Mouse (Mus musculus): ENCODE measurements around the gene Rnasel. TPM values are rescaled to one million over a fixed set of nuclear protein-coding genes. Genes with fewer than 3 reads are reported as not detected.

The Rnasel gene
- polyA plus RNA-seq, 1 experiment from 2014 or later = 14.8 TPM

DNA sequence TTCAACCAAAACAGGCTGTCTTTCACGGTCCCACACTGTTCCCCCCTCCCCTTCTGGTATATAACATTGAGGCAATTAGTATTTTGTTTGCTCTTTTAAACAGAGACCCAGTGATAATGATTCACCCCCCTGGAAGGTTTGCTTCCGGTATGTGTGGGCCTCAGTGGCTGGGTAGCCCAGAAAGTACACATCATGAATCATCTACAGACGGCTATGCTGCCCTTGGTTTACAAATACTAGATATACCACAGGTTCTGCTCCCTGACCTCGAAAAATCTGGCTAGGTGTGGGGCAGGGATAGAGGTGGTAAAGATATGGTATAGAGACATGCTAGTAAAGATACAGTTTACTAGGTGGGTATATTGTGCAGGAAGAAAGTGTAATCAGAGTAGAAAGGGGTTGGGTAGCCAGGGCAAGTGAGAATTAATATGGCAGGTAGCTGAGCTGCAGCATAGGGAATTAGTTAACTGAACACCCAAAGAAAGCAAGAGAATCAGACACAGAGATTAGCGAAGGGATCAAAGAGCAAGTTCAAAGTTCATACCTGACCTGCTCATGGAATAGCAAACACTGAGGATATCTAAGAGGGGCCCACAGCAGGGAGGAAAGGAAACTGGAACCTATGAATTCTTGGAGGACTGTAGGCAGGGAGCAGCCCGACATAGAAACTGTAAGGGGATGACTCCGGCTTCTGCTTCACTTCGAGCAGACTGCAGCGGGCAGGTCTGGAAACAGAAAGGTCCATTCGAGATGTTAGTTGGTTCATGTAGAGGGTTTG is 21.0 kb downstream of the Rnasel start:
- WGBS = 75% methylated on average over 10 of the region's 10 CpGs
- Histone ChIP-seq H3K36me3 (no peaks in the 10 kb centered on the region), H3K9ac (no peak overlapping the region), H3K4me3 (replicated peaks) (no peak overlapping the region), H3K4me2 (replicated peaks) (no peak overlapping the region), H3K9me3 (replicated peaks) (no peaks in the 10 kb centered on the region), H3K27me3 (no peaks in the 10 kb centered on the region), H3K27ac (replicated peaks) (no peak overlapping the region), H3K4me1 (no peaks in the 10 kb centered on the region)
- no peak for ATAC-seq (ENCODE audit: insufficient number of reproducible peaks, low FRiP score, low TSS enrichment, low read depth)

- WGBS = 83% methylated on average over 1 of the region's 1 CpGs
- Histone ChIP-seq H3K4me2 (replicated peaks) (no peak overlapping the region), H3K4me3 (replicated peaks) (no peak overlapping the region), H3K9ac (no peak overlapping the region), H3K9me3 (replicated peaks) (no peaks in the 10 kb centered on the region), H3K4me1 (no peaks in the 10 kb centered on the region), H3K36me3 (no peaks in the 10 kb centered on the region), H3K27ac (replicated peaks) (no peak overlapping the region), H3K27me3 (no peaks in the 10 kb centered on the region)
- ATAC-seq (ENCODE audit: insufficient number of reproducible peaks, low FRiP score, low TSS enrichment, low read depth) = no peak
Observed at GRCm38 (mm10) chr1:153770776-153771167, 21.5 kb downstream of the Rnasel start.

DNA sequence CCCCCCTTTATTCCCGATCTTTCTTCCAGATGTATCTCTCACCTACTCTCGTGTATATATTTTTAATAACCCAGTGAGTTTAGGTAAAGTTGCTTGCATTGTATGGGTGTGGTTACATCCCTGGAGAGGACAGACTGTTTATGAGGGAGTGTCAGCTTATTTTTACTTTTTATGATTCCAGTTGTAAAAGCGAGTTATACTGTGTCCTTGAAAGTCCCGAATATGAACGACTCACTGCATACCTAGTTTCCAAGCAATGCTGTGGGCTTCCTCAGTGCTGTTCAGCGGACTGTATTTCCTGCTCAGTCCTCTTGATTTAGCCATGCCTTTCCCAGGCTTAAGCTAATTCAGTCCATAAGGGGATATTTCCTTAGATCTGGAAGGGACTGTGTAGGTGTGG is 25.9 kb downstream of the Rnasel start:
- no peaks in the 10 kb centered on the region for H3K36me3 ChIP-seq
- no peak overlapping the region for H3K9ac ChIP-seq
- no peak overlapping the region for H3K4me3 ChIP-seq (replicated peaks)
- H3K27me3 ChIP-seq = no peaks in the 10 kb centered on the region
- no peaks in the 10 kb centered on the region for H3K9me3 ChIP-seq (replicated peaks)
- no peak overlapping the region for H3K27ac ChIP-seq (replicated peaks)
- no peaks in the 10 kb centered on the region for H3K4me1 ChIP-seq
- H3K4me2 ChIP-seq (replicated peaks) = no peak overlapping the region
- ATAC-seq (ENCODE audit: insufficient number of reproducible peaks, low FRiP score, low TSS enrichment, low read depth) = no peak
- WGBS = 50% methylated on average over 6 of the region's 6 CpGs

- Histone ChIP-seq H3K4me3 (replicated peaks) (no peak overlapping the region), H3K4me2 (replicated peaks) (no peak overlapping the region), H3K9ac (no peak overlapping the region), H3K9me3 (replicated peaks) (no peaks in the 10 kb centered on the region), H3K36me3 (no peaks in the 10 kb centered on the region), H3K27me3 (no peaks in the 10 kb centered on the region), H3K4me1 (no peaks in the 10 kb centered on the region), H3K27ac (replicated peaks) (no peak overlapping the region)
- ATAC-seq (ENCODE audit: insufficient number of reproducible peaks, low FRiP score, low TSS enrichment, low read depth) = no peak
- 77% methylated on average over 7 of the region's 7 CpGs for WGBS
Observed at GRCm38 (mm10) chr1:153776257-153776656, 27.0 kb downstream of the Rnasel start.

DNA sequence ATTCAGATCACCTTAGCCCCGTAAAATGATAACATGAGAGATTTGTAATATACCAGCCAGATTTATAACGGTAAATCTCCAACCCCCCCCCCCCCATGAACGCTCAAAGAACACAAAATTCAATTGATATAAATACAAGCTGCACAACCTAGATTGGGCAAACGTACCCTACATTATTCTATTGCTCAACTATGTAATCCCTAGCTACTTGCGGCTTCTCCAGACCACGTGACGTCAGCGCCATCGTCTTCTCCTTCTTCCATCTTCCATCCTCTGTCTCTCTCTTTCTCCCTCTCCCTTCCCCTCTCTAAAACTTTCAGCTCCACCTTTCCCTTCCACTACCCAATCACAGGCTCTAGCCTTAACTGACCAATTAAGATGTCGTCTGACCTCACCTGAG is 29.0 kb downstream of the Rnasel start:
- no peak for ATAC-seq (ENCODE audit: insufficient number of reproducible peaks, low FRiP score, low TSS enrichment, low read depth)
- WGBS = 86% methylated on average over 10 of the region's 10 CpGs

DNA sequence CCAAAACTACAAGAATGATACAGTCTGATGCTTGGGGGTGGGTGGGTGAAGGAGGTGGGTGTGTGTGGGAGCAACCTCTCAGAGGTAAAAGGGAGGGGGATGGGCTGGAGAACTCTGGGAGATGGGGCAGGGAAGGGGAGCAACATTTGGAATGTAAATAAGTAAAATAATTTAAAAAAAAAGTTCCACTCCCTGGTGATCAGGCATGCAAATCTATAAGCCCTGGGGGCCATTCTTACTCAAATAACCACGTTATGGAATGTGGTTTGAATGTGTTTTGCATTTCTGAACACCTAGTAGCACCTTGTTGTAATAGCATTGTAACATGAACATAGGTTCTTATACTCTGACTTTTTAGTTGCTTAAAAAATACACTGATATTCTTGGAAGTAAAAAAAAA is 34.1 kb downstream of the Rnasel start:
- no peak overlapping the region for H3K4me3 ChIP-seq (replicated peaks)
- no peak overlapping the region for H3K27ac ChIP-seq (replicated peaks)
- H3K4me1 ChIP-seq = no peaks in the 10 kb centered on the region
- H3K36me3 ChIP-seq = no peaks in the 10 kb centered on the region
- H3K27me3 ChIP-seq = no peaks in the 10 kb centered on the region
- no peaks in the 10 kb centered on the region for H3K9me3 ChIP-seq (replicated peaks)
- H3K4me2 ChIP-seq (replicated peaks) = no peak overlapping the region
- no peak overlapping the region for H3K9ac ChIP-seq
- WGBS = 16% methylated on average over 1 of the region's 1 CpGs
- no peak for ATAC-seq (ENCODE audit: insufficient number of reproducible peaks, low FRiP score, low TSS enrichment, low read depth)

More for the DNA sequence above, 29.0 kb downstream of the Rnasel start:
- H3K4me2 ChIP-seq (replicated peaks) = no peak overlapping the region
- H3K27me3 ChIP-seq = no peaks in the 10 kb centered on the region
- H3K4me3 ChIP-seq (replicated peaks) = no peak overlapping the region
- no peaks in the 10 kb centered on the region for H3K4me1 ChIP-seq
- H3K9me3 ChIP-seq (replicated peaks) = no peaks in the 10 kb centered on the region
- no peaks in the 10 kb centered on the region for H3K36me3 ChIP-seq
- no peak overlapping the region for H3K27ac ChIP-seq (replicated peaks)
- no peak overlapping the region for H3K9ac ChIP-seq

GRCm38 (mm10) chr1:153785608-153786007 is 36.4 kb downstream of the Rnasel start:
- H3K9ac ChIP-seq = no peak overlapping the region
- no peak overlapping the region for H3K27ac ChIP-seq (replicated peaks)
- H3K27me3 ChIP-seq = no peaks in the 10 kb centered on the region
- 58% methylated on average over 4 of the region's 4 CpGs for WGBS
- H3K4me2 ChIP-seq (replicated peaks) = no peak overlapping the region
- ATAC-seq (ENCODE audit: insufficient number of reproducible peaks, low FRiP score, low TSS enrichment, low read depth) = no peak
- H3K9me3 ChIP-seq (replicated peaks) = no peaks in the 10 kb centered on the region
- H3K36me3 ChIP-seq = no peaks in the 10 kb centered on the region
- no peaks in the 10 kb centered on the region for H3K4me1 ChIP-seq
- H3K4me3 ChIP-seq (replicated peaks) = no peak overlapping the region

GRCm38 (mm10) chr1:153790708-153791107 is 41.5 kb downstream of the Rnasel start:
- no peak overlapping the region for H3K27ac ChIP-seq (replicated peaks)
- H3K4me3 ChIP-seq (replicated peaks) = no peak overlapping the region
- no peak overlapping the region for H3K9ac ChIP-seq
- no peaks in the 10 kb centered on the region for H3K9me3 ChIP-seq (replicated peaks)
- ATAC-seq (ENCODE audit: insufficient number of reproducible peaks, low FRiP score, low TSS enrichment, low read depth) = no peak
- no peak overlapping the region for H3K4me2 ChIP-seq (replicated peaks)
- WGBS = 44% methylated on average over 2 of the region's 2 CpGs
- no peaks in the 10 kb centered on the region for H3K27me3 ChIP-seq
- no peaks in the 10 kb centered on the region for H3K36me3 ChIP-seq
- H3K4me1 ChIP-seq = no peaks in the 10 kb centered on the region

GRCm38 (mm10) chr1:153794241-153794640 is 45.0 kb downstream of the Rnasel start:
- no peak overlapping the region for H3K27ac ChIP-seq (replicated peaks)
- WGBS = 79% methylated on average over 3 of the region's 3 CpGs
- no peak overlapping the region for H3K4me3 ChIP-seq (replicated peaks)
- no peaks in the 10 kb centered on the region for H3K4me1 ChIP-seq
- no peaks in the 10 kb centered on the region for H3K9me3 ChIP-seq (replicated peaks)
- no peaks in the 10 kb centered on the region for H3K36me3 ChIP-seq
- no peak overlapping the region for H3K4me2 ChIP-seq (replicated peaks)
- H3K9ac ChIP-seq = no peak overlapping the region
- no peaks in the 10 kb centered on the region for H3K27me3 ChIP-seq
- no peak for ATAC-seq (ENCODE audit: insufficient number of reproducible peaks, low FRiP score, low TSS enrichment, low read depth)

GRCm38 (mm10) chr1:153802691-153803090 is 53.5 kb downstream of the Rnasel start:
- H3K27me3 ChIP-seq = no peaks in the 10 kb centered on the region
- ATAC-seq (ENCODE audit: insufficient number of reproducible peaks, low FRiP score, low TSS enrichment, low read depth) = no peak
- no peaks in the 10 kb centered on the region for H3K9me3 ChIP-seq (replicated peaks)
- H3K36me3 ChIP-seq = no peaks in the 10 kb centered on the region
- no peak overlapping the region for H3K27ac ChIP-seq (replicated peaks)
- H3K4me3 ChIP-seq (replicated peaks) = no peak overlapping the region
- 80% methylated on average over 7 of the region's 7 CpGs for WGBS
- no peaks in the 10 kb centered on the region for H3K4me1 ChIP-seq
- no peak overlapping the region for H3K9ac ChIP-seq
- H3K4me2 ChIP-seq (replicated peaks) = no peak overlapping the region

DNA sequence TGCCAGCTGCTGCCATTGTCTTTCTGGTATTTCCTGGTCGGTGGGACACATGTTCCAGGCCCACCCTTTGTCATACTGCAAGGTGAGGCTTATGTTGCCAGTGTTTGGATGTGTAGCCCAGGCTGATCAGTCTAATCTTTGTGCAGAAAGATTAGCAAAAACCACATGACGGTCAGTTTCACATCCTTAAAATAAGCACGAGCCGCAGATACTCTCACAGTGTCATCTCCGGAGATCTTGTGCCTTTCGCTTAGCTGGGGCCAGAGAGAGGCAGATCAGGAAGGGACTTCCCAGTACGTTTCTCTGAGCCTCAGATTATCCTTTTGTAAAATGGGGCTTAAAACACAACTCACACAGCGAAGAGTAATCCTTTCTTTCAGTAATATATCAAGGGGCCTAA is 54.3 kb downstream of the Rnasel start:
- no peak for ATAC-seq (ENCODE audit: insufficient number of reproducible peaks, low FRiP score, low TSS enrichment, low read depth)
- 76% methylated on average over 8 of the region's 8 CpGs for WGBS
- Histone ChIP-seq H3K4me3 (replicated peaks) (no peak overlapping the region), H3K36me3 (no peaks in the 10 kb centered on the region), H3K27me3 (no peaks in the 10 kb centered on the region), H3K9me3 (replicated peaks) (no peaks in the 10 kb centered on the region), H3K4me2 (replicated peaks) (no peak overlapping the region), H3K4me1 (no peaks in the 10 kb centered on the region), H3K27ac (replicated peaks) (no peak overlapping the region), H3K9ac (no peak overlapping the region)

DNA sequence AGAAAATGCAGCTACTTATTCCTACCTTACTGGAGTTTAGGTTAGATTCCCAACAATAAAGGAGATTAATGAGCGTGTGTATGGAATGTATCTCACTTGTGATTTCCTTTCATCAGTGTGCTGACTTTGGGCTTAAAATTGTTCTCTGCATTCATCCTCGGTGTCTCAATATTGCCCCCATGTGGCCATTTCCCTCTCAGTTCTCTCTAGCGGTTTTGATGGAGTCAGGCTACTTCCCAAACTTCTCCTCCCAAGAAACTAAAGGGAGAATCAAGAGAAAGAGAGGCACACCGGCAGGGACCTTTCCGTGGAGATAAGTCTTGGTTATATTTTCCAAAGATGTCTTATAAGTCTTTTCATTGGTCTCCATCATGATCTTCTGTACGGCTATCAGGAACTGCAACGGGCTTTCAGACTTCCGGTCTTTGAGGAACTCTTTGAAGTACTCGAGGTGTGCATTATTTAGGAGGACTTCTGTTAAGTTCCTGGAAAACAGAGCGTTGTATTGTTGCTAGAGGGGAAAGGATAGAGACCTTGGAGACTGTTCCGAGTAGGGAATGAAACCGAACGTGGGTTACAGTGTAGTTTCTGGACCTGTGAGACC is 58.3 kb downstream of the Rnasel start:
- H3K4me1 ChIP-seq = no peaks in the 10 kb centered on the region
- H3K27me3 ChIP-seq = no peaks in the 10 kb centered on the region
- H3K27ac ChIP-seq (replicated peaks) = no peak overlapping the region
- H3K9me3 ChIP-seq (replicated peaks) = no peaks in the 10 kb centered on the region
- no peak for ATAC-seq (ENCODE audit: insufficient number of reproducible peaks, low FRiP score, low TSS enrichment, low read depth)
- H3K4me2 ChIP-seq (replicated peaks) = no peak overlapping the region
- no peaks in the 10 kb centered on the region for H3K36me3 ChIP-seq
- no peak overlapping the region for H3K4me3 ChIP-seq (replicated peaks)
- H3K9ac ChIP-seq = no peak overlapping the region
- WGBS = 51% methylated on average over 13 of the region's 13 CpGs

Measured in embryonic facial prominence, embryonic 15.5 days (tissue).